Mouse (Mus musculus) spleen, adult 2 months (tissue): Measurements from ENCODE around the gene Gm7138.
"Not testable (repeated sequence)": the region's sequence is repeated elsewhere in the genome, so short reads cannot be mapped to it uniquely, and the experiment has no call there.

ENCODE experiments used
- CTCF ChIP-seq: fragments of 200-500 bp; IDR thresholded peaks from 2 replicates; pipeline ENCODE4 v1.5.1; 2011; ENCODE audit warnings: mild to moderate bottlenecking, inconsistent platforms; ENCODE audit not compliant: insufficient read depth, insufficient read length, insufficient replicate concordance; ENCODE audit errors: extremely low read depth
- POLR2A ChIP-seq: fragments of 200-500 bp; IDR thresholded peaks from 2 replicates; pipeline ENCODE4 v1.6.1; 2011; ENCODE audit warnings: low read depth, low read length, inconsistent platforms

DNA sequence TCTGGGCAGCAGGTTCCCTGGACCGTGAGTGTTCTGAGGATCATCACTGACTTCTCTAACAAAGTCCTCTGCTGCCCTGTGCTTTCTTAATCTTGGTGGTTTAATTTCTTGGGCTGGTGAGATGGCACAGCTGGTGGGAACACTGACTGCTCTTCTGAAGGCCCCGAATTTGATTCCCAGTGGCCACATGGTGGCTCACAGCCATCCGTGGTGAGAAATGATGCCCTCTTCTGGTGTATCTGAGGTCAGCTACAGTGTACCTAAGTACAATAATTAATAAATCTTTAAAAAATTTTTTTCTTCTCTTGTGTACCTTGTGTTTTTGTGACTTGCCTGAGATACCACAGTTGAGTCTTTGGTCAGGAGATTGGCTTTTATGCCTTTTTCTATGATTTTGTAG lies 24.4 kb downstream of the Gm7138 start:
- TF ChIP-seq CTCF, POLR2A: not testable (repeated sequence)
